Mouse (Mus musculus) liver, postnatal 0 days (tissue): ENCODE data around the gene Hspb6.

ENCODE experiments used
- CTCF ChIP-seq: sonication (generic); IDR thresholded peaks from 2 replicates; pipeline ENCODE4 v1.5.1; 2016; ENCODE audit warnings: antibody characterized with exemption, low read depth
- EP300 ChIP-seq: IDR thresholded peaks from 2 replicates; pipeline ENCODE4 v1.6.1; 2016; ENCODE audit warnings: antibody characterized with exemption, low read depth, mild to moderate bottlenecking

DNA sequence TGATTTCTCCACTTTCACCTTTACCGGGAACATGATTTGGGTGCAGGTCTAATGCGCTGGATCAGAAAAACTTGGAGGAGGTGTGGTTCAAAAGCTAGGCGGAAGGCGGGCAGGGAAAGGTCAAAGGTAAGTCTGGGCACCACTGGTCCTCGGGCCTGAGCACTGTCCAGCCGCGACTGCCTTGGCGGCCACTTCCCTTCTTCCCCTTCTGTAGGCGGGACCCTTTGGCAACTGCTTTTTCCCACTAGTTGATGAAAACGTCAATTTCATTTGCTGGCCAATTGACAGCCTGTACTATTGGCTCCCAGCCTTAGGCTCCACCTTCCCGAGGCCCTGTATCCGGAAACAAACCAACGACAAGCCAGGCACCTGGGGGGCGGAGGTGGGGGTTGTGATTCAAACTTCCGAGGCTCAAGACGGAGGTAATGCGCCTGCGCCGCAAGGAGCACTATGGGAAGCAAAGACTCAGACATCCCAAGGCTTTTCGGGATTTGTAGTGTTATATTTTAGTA, 7.5 kb downstream of the Hspb6 start, which contains the start of gene Lin37:
- no peak for TF ChIP-seq CTCF
- TF ChIP-seq EP300, result no peak
